Mouse (Mus musculus) cerebellum, adult 2 months (tissue): ENCODE measurements around the gene Tmem252.

ENCODE experiments used
- CTCF ChIP-seq: fragments of 200-500 bp; IDR thresholded peaks from 2 replicates; pipeline ENCODE4 v1.5.1; 2011; ENCODE audit warnings: low read depth, mild to moderate bottlenecking, control low read depth, low read length, moderate library complexity, borderline replicate concordance; ENCODE audit not compliant: insufficient read depth
- POLR2A ChIP-seq: fragments of 200-500 bp; IDR thresholded peaks from 2 replicates; pipeline ENCODE4 v1.6.1; 2011; ENCODE audit warnings: low read length, control low read depth, borderline replicate concordance; ENCODE audit not compliant: insufficient read depth

- TF ChIP-seq POLR2A (no peak), CTCF (no peak)
Measured at GRCm38 (mm10) chr19:24644971-24645370, 28.8 kb upstream of the Tmem252 start.
